Mouse (Mus musculus) frontal cortex, adult 2 months (tissue): ENCODE data around the gene Cpne1. TPM values are rescaled to one million over a fixed set of nuclear protein-coding genes. Genes with fewer than 3 reads are reported as not detected.
A peak's percentile ranks its signal among the peaks of the same experiment; 100 is the strongest.

Source experiments
- DNase-seq, 2 experiments: peaks; one replicate each; pipeline ENCODE4 v3.0.0; 2022; ENCODE audit warnings: low spot score in 1 of 2; ENCODE audit errors: extremely low spot score in 1 of 2
- polyA plus RNA-seq: library from polyadenylated mRNA; depleted of rRNA; stranded (reverse); fragments of >200 nt; gene quantifications from 2 replicates; pipeline ENCODE4 v1.2.3, GENCODE M21; 2012; rRNA removed

Gene Cpne1
- polyA plus RNA-seq, 1 experiment = 54.7 TPM

DNA sequence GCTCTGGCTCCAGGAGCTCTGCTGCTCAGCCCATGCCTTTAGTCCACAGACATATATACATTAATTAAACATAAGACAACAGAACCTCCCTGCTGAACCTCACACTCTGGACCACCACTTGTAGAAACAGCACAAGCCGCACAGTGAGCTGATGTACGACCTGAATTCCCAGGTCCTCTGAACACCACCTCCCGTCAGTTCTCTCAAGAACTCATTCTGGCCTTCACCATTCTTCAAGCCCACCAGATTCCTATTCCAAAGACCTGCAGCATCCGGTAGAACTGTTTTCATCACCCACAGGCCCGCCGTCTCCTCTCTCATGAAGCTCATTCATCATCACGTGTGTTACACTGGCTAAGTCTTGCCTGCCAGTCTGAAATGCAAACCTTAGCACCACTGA, 31.4 kb downstream of the Cpne1 start:
- no peak for DNase-seq

GRCm38 (mm10) chr2:156079674-156080073, 32.1 kb downstream of the Cpne1 start:
- no peak for DNase-seq

GRCm38 (mm10) chr2:156079183-156079560, 32.6 kb downstream of the Cpne1 start:
- DNase-seq = no peak

DNA sequence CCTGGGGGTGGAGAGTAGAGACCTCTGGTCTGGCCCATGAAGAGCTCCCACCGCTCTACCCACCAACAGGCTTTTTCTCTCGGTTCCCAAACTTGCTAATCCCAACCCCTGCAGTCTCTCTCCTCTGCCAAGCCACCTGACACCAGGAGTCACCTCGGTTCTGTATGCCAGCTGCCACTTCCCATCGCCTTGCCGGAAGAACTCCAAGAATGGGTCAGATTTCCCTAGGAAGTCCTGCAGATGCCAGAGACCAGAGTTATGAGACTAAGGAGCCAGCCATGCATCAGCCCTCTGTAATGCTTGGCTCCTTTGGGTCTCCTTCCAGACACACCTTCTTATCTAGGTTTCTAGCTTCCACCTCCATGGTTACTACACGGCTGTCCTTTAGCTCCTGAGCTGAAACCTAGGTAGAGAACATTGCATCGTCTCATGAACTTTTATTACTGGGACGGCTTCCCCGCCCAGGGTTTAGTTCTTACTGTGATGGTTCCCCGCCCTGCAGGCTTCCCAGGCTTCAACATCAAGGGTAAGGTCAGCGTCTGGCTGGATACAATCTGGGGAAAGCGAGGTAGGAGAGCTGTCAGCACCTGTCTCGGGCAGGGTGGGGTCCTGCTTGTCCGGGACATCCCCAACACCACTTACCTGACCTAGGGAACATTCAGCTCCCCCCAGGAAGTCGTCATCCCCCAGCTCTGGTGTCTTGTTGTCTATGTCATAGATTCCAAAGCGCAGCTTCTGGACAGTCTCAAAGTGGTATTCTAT, 33.2 kb downstream of the Cpne1 start:
- DNase-seq = no peak

DNA sequence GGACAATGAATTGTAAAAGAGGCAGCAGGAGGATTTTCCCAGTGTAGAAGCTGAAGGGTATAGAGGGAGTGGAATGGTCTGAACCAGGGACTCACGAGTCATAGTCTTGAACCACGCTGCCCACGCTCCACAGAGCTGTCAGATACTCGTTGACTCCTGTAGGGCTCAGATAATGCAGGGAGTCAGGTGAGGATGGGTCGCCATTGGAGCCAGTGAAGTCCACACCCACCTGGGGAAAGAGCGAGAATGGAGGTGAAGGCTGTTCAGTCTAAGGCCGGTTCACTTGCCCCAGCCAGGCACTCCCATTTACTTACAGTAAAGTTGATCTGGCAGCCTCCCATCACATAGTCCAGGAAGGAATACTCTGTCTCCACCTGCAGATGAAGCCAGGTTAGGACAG, 34.3 kb downstream of the Cpne1 start:
- DNase-seq = no peak

DNA sequence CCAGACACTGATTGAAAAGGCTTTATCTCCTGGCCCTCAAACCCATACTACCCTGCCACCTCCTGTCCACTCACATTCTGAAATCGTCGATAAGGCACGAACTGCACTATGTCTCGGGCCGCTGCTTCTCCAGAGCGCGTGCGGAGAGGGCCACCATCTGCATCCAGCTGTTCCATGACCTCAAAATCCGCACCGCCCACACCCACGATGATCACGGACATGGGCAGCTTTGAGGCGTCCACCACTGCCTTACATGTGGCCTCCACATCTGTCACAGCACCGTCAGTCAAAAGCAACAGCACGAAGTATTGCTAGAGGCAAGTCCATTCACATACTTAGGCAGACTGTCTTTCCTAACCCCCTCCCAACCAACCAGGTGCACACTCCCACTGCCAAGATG, 38.0 kb downstream of the Cpne1 start:
- no peak for DNase-seq

- DNase-seq = no peak
These were observed 40.5 kb downstream of the Cpne1 start for GRCm38 (mm10) chr2:156071236-156071635.

- DNase-seq = no peak
These were observed 43.8 kb downstream of the Cpne1 start for GRCm38 (mm10) chr2:156067916-156068315.

DNA sequence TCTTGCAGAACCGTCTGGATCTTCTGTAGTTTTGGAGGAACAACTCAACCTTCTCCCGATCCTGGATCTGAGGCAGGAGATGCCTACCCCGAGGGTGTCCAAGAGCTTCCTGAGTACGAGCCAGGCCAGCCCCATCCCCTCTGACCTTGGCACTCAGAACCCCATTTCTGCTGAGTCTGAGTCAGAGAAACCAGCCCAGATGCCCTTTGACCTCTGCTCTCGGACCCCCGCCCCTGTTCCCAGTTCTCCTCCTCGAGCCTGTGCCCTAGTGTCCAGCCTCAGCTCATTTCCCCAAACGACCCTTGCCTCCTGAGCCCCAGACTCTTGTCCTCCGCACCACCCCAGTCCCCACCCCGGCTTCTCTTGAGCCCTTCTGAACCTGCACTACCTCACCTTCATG, 45.6 kb downstream of the Cpne1 start:
- no peak for DNase-seq

GRCm38 (mm10) chr2:156065099-156066041, 46.4 kb downstream of the Cpne1 start, which contains the start of gene Spag4:
Gene Spag4 (plus strand): TSS chr2:156065175.
- DNase-seq = peak in 1 of 2 experiments; percentile 70

- DNase-seq = no peak
These were observed 58.9 kb downstream of the Cpne1 start, which contains the start of gene Fer1l4 for GRCm38 (mm10) chr2:156052816-156053215. Gene Fer1l4 (minus strand): TSS chr2:156052947.

DNA sequence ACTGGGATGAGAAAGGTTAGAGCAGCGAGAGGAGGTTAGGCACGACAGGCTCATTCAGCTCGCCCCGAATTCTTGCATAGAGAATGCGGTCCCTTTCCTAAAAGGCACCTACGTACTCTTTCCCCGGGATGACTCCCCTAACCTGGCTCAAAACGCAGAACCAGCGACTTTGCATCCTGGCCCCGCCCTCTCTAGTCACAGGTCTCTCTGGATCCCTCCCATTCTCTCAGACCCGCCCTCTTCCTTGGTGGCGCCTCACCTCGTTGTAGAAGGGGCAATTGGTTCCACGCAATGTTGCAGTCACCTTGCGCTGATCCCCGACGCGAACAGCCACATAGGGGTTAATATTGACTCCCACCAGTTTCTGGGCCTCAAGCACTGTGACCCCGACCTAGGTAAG, 63.8 kb downstream of the Cpne1 start:
- no peak for DNase-seq

DNA sequence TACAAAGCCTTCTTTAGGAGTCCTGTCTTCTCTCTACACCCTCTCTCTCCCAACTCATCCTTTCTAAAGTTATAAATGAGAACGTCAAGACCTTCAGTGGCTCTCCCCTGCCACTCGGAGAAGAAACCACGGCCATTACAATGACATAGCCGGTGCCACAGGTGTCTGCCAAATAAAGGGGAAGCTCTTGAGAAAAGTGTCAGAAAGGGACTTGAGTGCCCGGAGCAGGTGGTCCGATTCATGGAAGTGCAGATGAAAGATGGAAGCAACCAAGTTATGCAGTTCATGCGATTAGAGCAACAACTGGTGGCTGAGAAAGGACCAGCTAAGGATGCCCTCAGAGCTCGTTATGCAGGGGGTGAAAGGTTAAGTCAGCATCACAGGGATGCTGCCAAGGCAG, 68.9 kb downstream of the Cpne1 start:
- no peak for DNase-seq

DNA sequence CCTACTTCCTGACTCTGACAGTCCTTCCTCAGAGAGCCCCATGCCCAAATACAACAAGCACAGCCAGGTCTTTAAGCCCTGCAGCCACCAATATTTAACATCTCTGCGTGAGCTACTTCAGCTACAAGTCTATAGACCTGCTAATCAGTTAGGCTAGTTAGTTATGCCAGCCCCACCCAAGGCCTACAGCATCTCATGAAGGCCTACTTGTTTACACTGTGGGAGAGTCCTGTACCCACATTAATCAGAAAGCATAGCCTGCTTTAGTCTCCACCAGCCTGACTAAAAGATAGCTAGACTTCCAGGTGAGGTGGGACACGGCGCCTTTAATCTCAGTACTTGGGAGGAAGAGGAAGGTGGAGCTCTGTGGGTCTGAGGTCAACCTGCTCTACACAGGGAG, 72.4 kb downstream of the Cpne1 start:
- DNase-seq = no peak

- DNase-seq = no peak
These were observed 86.3 kb downstream of the Cpne1 start for GRCm38 (mm10) chr2:156025482-156025881.

Other genes starting within 250 kb of the Cpne1 start
- 58.4 and 65.8 TPM in 2 replicates for gene Uqcc1, start 181.7 kb downstream of the Cpne1 start, polyA plus RNA-seq
- gene Gm15557, start 171.2 kb downstream of the Cpne1 start, polyA plus RNA-seq = not detected in 2 replicates
- 0.08 and 0.24 TPM in 2 replicates for gene Gdf5, start 166.6 kb downstream of the Cpne1 start, polyA plus RNA-seq
- 18.1 and 18.4 TPM in 2 replicates for gene Cep250, start 155.5 kb downstream of the Cpne1 start, polyA plus RNA-seq
- 3.3 and 4.6 TPM in 2 replicates for gene 6430550D23Rik, start 104.0 kb downstream of the Cpne1 start, polyA plus RNA-seq
- 317 TPM in 2 replicates for gene Ergic3, start 103.9 kb downstream of the Cpne1 start, polyA plus RNA-seq
- 0.08 TPM in 2 replicates for gene Fer1l4, start 59.0 kb downstream of the Cpne1 start, polyA plus RNA-seq
- gene Spag4, start 46.8 kb downstream of the Cpne1 start, polyA plus RNA-seq = 4.9 and 5.6 TPM in 2 replicates
- gene Rbm12, start within 50 bp of the Cpne1 start, polyA plus RNA-seq = 11.2 and 11.6 TPM in 2 replicates
- gene Gm28036, start 15.1 kb upstream of the Cpne1 start, polyA plus RNA-seq = 4.3 and 5.5 TPM in 2 replicates
- gene Romo1, start 32.1 kb upstream of the Cpne1 start, polyA plus RNA-seq = 272 and 376 TPM in 2 replicates
- gene Nfs1, start 32.2 kb upstream of the Cpne1 start, polyA plus RNA-seq = 55.0 and 56.2 TPM in 2 replicates
- 169 and 203 TPM in 2 replicates for gene Rbm39, start 68.3 kb upstream of the Cpne1 start, polyA plus RNA-seq
- gene Phf20, start 84.5 kb upstream of the Cpne1 start, polyA plus RNA-seq = 29.7 and 34.2 TPM in 2 replicates
- gene Cnbd2, start 200.3 kb upstream of the Cpne1 start, polyA plus RNA-seq = 7.8 and 8.9 TPM in 2 replicates
- gene Scand1, start 200.7 kb upstream of the Cpne1 start, polyA plus RNA-seq = 78.0 and 85.3 TPM in 2 replicates